Mouse (Mus musculus) thymus, adult 18-20 months (tissue): ENCODE data around the gene Kpna7.
A peak's percentile ranks its signal among the peaks of the same experiment; 100 is the strongest.
"Not testable (repeated sequence)": the region's sequence is repeated elsewhere in the genome, so short reads cannot be mapped to it uniquely, and the experiment has no call there.

Experiments
- DNase-seq, 2 experiments: peaks; one replicate each; pipeline ENCODE4 v3.0.0; 2022; ENCODE audit warnings: mixed read lengths in 2 of 2

Kpna7 gene

DNA sequence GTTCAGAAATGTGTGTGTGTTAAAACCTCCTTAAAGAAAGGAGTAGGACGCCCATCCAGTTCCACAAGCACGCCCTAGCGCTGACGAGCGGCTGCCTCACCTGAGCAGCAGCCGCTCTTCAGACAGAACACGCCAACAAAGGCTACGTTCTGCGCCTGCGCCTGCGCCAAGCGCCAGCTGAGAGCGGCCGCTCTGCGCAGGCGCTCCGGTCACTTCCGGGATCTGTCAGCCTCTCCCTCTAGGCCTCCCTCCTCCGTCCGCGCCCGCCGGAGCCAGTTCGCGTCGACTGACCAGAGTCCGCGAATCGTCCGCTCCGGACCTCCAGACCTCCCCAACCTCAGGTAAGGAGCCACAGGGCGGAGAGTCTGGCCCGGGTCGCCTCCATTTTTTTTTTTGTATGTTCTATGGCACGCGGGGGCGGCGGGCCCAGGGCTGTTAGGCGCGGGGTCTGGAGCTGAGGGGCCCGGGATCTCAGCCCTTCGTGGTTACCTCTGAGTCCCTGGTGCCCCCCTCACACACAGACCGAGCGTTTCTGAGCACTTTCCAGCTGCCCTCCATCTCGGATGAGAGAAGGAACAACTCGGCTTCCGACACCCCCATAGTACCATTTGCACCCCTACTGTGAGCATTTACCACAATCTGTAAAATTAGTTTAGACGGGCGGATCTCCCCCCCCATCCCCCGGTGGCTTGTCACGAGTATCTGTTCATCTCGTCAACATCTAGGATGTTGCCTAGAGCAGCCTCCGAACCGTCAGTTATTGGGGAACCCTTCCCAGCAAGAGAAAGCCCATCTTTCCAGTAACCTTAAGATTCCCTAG, at the start of gene Kpna7, which contains the start of gene Arpc1a:
Gene Kpna7 (minus strand): TSS at position 399 of the 820 bp plus-strand sequence.
Gene Arpc1a (plus strand): TSS at position 199 of the 820 bp plus-strand sequence.
- peak; percentile 88 to 89 for DNase-seq

DNA sequence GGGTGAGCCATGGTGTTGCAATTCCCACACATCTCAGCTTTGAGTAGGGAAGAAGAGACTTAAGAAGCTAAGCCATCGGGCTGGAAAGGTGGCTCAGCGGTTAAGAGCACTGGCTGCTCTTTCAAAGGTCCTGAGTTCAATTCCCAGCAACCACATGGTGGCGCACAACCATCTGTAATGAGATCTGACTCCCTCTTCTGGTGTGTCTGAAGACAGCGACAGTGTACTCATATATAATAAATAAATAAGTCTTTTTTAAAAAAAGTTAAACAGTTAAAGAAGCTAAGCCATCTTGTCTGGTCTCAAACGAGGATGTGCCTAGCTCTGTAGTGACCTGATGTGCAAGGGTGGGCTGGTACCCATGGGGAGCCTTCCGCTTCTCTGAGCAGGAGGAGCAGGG, 49.4 kb upstream of the Kpna7 start:
- DNase-seq = not testable (repeated sequence)

DNA sequence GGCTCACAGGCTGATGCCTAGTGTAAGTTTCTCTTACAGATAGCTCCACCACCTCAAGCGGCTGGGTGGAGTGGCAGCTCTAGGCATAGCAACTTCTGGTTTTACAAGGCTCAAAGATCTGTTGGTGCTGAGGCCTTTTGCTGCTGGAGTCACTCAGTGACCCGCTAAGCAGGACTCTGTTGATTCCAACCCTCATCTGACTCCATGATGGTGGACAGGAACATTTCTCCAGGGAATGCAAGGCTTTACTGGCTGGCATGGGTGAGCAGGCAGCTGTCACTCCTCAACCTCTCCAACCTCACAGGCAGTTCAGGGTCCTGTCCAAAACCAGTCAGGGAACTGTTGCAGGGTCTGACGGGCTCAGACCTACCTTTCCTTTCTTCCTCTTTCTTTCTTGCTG, 47.2 kb upstream of the Kpna7 start:
- DNase-seq = no peak

DNA sequence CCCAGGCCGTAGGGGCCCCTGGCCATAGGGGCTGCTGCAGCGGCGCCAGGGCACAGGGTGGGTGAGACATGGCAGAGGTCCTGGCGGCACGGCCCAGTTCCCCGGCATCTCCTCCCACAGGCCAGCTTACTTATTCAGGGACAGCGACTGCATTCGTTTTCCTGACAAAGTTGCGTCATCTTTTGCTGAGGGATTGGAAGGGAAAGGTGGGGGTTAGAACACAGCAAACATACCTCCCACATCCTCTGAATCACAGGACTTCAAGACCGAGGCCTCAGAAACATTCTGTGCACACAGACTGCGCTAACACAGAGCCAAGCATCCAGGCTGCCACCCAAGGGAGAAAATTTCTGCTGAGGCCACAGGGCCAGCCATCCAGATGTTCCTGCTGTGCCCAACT, 46.4 kb upstream of the Kpna7 start:
- DNase-seq = no peak

DNA sequence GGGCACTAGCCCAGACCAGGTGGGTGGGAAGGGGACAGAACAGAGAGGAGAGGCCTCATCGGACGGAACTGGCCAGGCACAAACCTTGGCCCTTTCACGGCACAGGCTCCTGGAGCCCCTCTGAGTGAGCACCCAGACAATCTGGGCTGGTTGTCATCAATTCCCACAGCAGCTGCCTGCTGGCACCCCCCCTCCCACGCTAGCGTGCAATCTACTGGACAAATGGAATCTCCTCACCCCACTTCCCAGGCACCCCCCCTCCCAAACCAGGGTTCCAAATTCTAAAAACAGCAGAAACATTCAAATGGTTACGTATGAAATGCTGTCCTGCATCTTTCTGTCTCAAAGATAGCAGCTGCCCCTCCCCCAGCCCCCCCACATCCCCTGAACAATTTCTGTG, 45.9 kb upstream of the Kpna7 start:
- not testable (repeated sequence) for DNase-seq

DNA sequence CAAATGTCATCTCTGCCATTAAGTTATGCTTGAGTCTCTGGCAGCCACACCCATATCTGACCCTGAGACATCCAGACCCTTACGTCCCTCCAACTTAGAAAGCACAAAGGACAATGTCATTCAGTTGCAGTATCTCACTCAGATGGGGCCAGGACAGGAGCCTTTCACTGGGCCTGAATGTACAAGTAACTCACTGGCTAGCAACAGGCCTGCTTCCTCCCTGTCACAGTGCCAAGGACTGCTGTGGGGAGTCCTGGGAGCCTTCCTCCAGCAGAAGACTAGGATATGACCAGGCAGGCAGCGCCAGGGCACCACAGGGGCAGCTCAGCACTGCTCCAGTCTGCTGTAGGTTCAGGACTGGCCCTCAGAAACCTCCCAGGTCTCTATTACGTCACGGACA, 45.3 kb upstream of the Kpna7 start:
- DNase-seq = no peak

DNA sequence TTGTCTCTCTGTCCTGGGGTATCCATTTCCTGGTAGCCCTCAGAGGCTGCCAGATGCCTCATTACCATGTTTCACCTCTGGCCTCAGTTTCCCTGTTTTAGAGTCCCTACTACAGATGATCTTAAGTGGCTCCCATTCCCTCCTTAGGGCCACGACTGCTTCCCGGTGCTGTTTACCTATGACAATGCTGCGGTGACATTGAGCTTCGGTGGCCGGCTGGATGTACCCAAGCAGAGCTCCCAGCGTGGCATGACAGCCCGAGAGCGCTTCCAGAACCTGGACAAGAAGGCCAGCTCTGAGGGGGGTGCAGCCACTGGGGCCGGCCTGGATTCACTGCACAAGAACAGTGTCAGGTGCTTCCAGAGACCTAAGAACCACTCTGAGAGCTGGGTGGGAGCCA, 42.8 kb upstream of the Kpna7 start:
- no peak for DNase-seq

DNA sequence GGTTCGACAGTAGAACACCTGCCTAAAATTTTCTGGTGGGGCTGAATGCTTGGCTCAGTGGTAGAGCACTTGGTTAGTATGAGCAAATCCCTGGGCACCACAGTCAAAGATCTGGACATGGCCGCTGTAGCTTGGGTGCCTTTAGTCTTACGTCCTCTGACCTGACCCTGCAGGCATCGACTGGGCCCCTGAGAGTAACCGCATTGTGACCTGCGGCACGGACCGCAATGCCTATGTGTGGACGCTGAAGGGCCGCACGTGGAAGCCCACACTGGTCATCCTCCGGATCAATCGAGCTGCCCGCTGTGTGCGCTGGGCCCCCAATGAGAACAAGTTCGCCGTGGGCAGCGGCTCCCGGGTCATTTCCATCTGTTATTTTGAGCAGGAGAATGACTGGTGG, 39.6 kb upstream of the Kpna7 start:
- no peak for DNase-seq

DNA sequence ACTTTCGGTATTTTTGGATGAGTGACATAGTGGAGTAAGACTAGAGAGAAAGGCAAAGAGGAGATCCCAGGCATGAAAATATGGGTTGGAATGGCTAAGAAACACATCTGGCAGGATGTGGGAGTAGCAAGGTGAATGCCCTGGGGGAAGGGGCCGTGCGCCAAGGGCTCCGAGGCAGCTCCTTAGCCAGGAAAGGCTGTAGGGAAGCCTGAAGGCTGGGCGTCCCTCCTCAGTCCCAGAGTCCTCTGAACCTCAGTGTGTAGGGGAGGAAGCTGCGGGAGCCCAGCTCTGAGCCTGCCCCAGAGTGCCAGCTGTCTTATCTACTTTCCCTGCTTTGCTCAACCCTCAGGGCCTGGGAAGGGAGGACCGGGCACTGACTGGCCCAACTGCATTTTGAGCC, 37.1 kb upstream of the Kpna7 start:
- no peak for DNase-seq

DNA sequence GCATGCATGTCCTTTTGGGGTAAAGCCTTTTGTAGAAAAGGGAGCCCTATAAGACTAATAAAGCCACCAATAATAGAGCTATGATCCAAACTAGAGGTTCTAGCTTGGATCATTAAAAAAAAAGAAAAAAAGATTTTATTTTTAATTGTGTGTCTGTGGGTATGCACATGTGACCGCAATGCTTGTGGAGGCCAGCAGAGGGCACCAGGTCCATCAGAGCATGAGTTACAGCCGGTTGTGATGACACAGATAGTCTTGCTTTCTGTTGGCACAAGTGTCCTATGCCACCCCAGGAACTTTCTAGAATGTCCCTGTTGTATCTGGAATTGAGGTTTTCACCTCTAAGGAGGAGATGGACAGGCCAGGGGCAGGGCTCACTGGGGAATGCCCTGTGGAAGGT, 35.6 kb upstream of the Kpna7 start:
- no peak for DNase-seq

DNA sequence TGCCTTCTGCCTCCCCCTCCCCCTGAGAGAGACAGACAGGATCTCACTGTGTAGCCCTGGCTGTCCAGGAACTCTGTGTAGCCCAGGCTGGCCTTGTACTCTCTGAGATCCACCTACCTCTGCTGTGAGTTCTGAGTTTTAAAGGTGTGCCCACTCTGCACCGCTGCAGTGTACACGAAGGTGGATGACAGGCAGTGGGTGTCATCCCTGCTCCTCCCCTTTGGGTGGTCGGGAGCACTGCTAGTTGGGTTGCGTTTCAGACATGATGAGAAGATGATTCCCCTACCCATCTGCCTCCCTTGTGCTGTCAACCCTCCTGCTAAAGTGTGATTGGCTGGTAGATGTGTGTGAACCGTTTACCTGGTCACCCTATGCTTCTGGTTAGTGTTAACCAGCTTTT, 34.6 kb upstream of the Kpna7 start:
- DNase-seq = no peak

DNA sequence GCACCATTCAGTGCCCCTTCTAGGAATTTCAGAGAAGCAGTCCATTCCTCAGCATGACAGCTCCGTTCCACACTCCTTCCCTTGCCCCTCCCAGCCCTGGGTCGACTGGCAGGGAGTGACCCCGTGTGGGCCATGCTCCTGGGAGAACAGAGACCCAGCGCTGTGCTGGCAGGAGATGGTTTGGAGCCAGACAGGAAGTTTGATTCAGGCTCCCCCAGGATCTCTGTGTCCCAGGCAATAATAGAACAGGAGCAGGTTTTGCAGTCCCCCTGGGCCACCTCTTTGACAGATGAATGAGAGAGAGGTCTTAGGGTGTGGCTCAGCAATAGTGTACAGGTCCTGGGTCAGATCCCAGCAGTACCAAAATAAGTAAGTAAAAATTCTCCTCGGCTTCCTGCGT, 34.2 kb upstream of the Kpna7 start:
- DNase-seq = no peak

DNA sequence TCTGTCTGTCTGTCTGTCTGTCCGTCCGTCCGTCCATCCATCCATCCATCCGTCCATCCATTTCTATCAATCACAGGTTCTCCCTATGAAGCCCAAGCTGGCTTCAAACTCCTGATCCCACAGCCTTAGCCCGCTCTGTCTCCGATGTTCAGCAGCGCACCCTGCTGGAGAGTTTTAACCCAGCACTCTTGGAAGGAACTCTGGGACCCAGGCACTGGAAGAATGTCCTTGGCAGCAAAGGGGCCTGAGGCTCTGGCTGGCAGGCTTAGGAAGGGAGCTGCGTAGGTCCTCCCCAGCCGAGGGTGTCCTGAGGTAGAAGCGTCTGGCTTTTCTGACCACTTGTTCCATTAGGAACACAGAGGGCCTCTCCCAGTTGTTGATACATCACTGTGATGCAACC, 33.1 kb upstream of the Kpna7 start:
- peak; percentile 47 to 53 for DNase-seq

DNA sequence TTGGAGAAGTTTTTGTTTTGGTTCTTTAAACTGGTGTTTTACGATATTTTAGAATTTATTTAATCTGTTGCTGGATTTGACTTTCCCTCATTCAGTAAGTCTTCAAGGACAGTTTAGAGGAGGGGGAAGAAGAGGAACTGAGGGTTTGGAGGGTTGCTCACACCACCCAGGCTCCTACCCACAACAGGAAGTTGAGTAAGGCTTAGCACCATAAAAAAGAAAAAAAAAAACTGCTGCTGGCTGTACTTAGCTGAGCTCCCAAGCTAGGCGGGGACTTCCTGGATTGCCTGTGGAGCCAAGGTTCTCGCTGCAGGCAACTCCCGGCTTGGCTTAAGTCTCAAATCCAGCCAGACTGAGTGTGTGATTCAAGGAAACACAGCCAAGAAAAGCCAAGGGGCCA, 32.5 kb upstream of the Kpna7 start:
- DNase-seq = peak; percentile 52 to 62

DNA sequence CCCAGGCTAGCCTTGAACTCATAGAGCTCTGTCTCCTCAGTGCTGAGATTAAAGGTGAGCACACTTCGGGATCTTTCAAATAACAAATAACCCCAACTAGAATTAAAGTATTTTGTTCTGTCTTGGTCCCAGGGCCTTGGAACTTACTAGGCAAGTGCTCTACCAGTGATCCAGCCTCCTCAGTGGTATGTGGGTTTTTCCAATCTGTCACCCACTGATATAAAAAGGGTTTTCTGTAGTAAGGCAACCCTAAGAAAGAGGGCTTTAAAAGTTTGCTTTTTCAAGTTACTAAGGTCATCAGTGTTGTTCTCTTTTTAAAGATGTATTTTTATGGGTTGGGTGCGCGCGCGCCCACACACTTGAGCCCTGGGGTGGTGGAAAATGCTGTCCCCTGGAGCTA, 31.9 kb upstream of the Kpna7 start:
- DNase-seq = no peak

DNA sequence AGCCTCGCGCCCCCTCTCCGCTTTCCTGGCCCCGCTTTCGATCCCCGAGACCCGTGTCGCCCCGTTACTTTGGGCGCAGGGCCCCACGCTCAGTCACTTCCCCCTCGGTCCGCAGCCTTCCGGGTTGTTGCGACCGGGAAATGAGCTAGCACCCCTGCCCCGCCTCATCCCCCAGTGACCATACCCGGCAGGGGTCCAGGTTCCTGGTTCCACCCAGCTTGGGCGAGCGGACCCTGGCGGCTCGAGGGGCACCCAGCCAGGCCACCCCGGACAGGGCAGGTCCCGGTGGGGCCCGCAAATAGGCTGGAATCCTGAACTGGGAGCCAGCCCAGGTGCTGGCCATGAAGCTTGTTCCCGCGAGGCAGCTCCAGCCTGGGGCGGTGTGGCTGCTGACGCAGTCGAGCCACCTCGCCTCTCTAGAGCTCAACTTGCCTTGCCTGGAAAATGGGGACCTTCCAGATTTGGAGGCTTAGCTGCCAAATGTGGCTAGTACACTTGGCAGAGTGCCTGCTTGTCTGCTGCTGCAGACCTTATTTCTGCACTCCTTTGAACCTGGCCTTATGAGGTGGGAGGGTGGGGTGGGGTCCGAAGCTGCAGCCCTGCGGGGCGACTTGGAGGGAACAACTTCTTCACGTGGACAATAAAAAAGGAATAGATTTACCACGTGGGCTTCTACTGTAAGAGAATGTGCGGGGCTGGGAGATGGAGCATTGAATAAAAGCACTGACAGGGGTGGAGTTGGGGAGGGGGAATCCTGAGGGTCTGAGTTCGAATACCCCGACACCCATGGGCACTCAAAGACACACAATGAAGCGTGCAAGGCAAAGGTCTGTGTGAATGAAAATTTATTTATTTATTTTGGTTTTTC, 31.0 kb upstream of the Kpna7 start:
- DNase-seq = peak; percentile 61 to 70

DNA sequence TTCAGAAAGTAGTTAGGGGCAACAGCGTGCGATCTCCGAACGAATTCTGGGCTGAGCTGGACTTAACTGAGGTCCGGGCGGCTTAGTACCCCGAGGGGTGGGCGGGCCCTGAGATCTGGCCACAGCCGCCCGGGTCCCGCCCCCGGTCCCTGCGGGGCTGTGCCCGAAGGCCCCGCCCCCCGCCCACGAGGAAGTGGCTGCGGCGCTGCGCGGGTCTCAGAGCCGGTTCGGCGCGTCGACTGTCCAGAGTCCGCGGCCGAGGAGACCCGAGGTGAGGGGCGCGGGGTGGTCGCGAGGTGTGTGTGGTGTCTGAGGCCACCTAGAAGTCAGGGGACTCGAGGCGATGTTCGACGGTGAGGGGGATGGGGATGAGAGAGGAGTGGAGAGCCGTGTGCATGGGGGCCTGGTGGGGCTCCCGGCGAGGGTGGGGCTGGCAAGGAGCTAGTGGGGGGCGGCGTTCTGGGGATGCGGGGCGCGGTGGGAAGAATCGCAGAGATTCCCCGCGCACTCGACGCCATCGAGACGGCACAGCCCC, 30.3 kb upstream of the Kpna7 start, which contains the start of gene Arpc1b:
Gene Arpc1b (plus strand): TSS at position 145 of the 535 bp plus-strand sequence.
- peak; percentile 59 to 61 for DNase-seq

DNA sequence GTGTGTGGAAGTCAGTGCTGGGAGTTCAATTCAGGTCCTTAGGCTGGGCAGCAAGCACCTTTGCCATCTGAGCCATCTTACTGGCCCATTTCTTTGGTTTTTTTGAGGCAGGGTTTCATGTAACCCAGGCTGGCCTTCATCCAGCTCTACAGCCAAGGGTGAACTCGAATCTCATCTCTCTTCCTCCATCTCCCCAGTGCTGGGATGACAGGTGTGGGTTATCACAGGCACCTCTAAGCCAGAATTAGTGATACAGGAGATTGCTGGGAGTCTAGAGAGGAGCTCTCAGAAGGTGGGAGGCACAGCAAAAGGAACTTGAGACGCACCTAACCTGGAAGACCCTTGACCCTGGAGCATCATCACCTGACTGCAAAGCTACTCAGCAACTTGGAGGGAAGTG, 29.6 kb upstream of the Kpna7 start:
- no peak for DNase-seq

DNA sequence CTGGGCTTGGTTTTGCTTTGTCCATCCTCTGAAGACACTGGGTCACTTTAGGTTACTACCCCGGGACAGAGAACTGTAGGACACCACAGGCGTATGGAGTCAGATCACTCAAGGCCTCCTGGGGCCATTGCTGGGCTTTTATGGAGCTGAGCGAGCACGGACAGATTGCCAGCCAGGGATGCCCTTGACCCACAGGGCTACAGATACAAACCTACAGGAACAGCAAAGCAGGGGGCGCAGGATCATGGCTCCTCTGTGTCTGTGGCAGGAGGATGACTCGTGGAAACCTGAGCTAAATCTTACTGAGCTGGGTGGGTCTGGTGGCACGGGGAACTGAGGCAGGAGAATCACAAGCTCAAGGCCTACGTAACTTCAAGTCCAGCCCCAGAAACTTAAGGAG, 28.7 kb upstream of the Kpna7 start:
- no peak for DNase-seq

DNA sequence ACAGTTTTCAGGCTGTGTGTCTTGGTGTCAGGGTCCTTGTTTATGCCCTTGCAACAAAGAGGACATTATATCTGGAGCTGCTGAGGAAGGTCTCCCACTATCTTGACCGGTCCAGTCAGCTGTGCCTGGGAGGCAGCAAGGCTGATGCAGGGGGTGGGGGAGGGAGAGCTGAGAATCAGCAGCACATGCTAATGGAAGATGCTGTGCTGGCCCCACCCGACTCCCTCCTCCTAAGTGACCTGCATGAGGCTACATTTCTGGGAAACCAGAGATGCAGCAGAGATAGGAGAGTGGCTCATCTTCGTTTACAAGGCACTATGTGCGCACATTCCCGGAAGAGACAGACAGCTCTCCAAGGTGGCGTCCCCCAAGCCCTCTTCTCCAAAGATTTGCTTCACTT, 26.6 kb upstream of the Kpna7 start:
- DNase-seq = no peak

DNA sequence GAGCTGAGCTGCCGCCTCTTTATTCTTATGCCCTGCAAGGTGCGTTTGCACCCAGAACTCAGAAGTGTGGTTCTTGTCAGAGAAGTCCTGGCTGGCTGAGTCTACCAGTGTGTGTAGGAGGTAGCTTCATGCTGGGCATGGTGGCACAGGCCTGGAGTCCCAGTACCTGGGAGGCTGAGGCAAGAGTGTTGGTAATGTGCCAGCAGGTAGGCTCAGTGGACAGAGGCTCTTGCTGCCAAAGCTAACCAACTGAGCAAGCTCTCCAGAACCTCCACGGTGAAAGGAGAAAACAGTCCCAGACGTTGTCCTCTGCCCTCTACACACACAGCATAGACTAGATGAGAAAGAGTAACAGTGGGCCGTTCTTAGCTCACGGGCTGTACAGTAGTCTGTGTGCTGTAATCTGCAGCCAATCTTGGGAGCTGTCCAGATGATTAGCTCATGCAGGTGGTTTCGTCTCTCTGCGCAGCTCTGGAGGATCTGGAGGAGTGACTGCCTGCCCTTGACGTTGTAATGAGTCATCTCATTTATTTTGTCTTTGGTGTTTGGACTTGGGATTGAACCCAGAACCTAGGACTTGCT, 22.0 kb upstream of the Kpna7 start:
- DNase-seq = no peak

DNA sequence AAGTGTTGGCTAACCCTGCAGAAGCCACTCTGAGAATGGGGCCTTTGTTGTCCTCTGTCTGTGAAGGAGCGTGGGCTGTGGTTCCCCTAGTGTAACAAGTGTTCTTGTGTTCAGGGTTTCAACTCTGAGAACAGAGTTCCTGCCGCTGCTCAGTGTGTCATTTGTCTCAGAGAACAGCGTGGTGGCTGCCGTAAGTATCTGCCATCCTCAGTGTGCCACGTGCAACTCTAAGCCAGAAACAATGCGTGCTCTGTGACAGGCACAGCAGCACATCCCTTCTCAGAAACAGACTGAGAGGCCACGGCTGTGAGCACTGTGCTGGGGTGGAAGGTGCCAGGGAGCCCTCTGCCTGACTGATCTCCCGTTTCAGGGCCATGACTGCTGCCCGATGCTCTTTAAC, 20.5 kb upstream of the Kpna7 start:
- DNase-seq = no peak

DNA sequence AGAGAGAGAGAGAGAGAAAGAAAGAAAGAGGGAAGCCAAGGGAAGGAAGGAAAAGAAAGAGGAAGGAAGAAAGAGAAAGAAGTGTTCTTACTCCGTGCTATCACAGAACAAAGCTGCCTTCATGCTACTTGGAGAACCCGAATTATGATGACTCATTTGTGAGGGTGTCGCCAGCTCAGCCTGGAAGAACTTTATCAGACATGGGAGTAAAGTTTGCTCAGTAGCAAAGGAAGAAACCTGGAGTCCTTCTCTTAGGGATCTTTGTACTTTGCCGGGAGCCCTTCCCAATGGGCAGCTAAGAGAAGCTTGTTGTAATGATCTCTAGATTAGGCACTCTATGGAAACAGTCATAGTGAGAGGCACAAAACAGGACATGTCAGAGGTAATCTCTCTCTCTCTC, 18.9 kb upstream of the Kpna7 start:
- DNase-seq = no peak
